Mouse (Mus musculus): ENCODE data around the gene Clta. TPM values are rescaled to one million over a fixed set of nuclear protein-coding genes. Genes with fewer than 3 reads are reported as not detected.

Gene Clta
- polyA plus RNA-seq, 1 experiment from 2014 or later = 217 TPM

DNA sequence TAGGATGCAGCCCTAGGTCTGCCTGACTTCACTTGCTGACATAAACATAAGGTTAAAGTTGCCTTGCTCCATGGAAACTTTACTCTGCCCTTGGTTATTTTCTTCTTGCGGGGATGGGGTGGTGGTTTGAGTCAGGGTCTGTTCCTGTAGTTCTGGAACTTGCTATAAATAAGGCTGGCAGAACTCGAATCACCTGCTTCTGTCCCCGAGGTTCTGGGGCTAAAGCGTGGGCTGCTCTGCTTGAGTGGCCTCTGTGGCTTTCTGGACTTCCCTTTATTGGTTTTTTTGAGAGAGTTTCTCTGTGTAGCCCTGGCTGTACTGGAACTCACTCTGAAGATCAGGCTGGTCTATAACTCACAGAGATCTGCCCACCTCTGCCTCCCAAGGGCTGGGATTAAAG is 11.8 kb downstream of the Clta start:
- Histone ChIP-seq H3K27me3 (ENCODE audit: low read depth, poor library complexity, severe bottlenecking) (no peaks in the 10 kb centered on the region), H3K36me3 (peaks cover 51% of the 10 kb centered on the region), H3K4me1 (peaks cover 20% of the 10 kb centered on the region), H3K27ac (no peak overlapping the region), H3K9me3 (replicated peaks) (no peaks in the 10 kb centered on the region), H3K4me3 (no peak overlapping the region)
- 92% methylated on average over 4 of the region's 4 CpGs for WGBS
- no peak for DNase-seq (ENCODE audit: low spot score)

GRCm38 (mm10) chr4:44016791-44017190 is 12.5 kb downstream of the Clta start:
- no peaks in the 10 kb centered on the region for H3K9me3 ChIP-seq (replicated peaks)
- H3K27ac ChIP-seq = no peak overlapping the region
- peaks cover 59% of the 10 kb centered on the region for H3K36me3 ChIP-seq
- no peak overlapping the region for H3K4me3 ChIP-seq
- H3K27me3 ChIP-seq (ENCODE audit: low read depth, poor library complexity, severe bottlenecking) = no peaks in the 10 kb centered on the region
- 95% methylated on average over 12 of the region's 12 CpGs for WGBS
- H3K4me1 ChIP-seq = peaks cover 20% of the 10 kb centered on the region
- no peak for DNase-seq (ENCODE audit: low spot score)

- H3K4me1 ChIP-seq = no peaks in the 10 kb centered on the region
- H3K4me3 ChIP-seq = no peak overlapping the region
- no peaks in the 10 kb centered on the region for H3K27me3 ChIP-seq (ENCODE audit: low read depth, poor library complexity, severe bottlenecking)
- peaks cover 94% of the 10 kb centered on the region for H3K36me3 ChIP-seq
- DNase-seq (ENCODE audit: low spot score) = no peak
- WGBS = 87% methylated on average over 4 of the region's 4 CpGs
- H3K27ac ChIP-seq = no peak overlapping the region
- H3K9me3 ChIP-seq (replicated peaks) = no peaks in the 10 kb centered on the region
Measured at GRCm38 (mm10) chr4:44022323-44022722, 18.1 kb downstream of the Clta start.

DNA sequence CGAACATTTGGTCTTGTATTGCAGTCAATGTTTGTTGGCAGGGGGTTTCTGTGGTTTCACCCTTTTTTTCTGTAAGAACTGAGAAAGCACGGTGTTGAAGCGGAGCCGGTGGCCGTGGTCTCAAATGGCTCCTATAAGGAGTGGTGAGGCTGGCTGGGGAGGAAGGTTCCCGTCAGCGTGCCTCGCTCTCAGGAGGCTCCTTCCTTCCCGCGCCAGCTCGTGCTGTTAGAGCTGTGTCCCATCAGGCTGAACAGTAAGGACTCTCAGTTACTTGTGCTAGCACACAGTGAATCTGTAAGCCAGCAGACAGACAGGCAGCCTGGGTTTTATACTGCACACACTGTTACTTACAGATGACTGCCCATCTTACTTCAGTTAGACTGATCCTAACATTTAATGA is 18.5 kb downstream of the Clta start:
- 95% methylated on average over 11 of the region's 11 CpGs for WGBS
- Histone ChIP-seq H3K36me3 (peaks cover 98% of the 10 kb centered on the region), H3K27ac (no peak overlapping the region), H3K27me3 (ENCODE audit: low read depth, poor library complexity, severe bottlenecking) (no peaks in the 10 kb centered on the region), H3K9me3 (replicated peaks) (no peaks in the 10 kb centered on the region), H3K4me1 (no peaks in the 10 kb centered on the region), H3K4me3 (no peak overlapping the region)
- no peak for DNase-seq (ENCODE audit: low spot score)

GRCm38 (mm10) chr4:44023681-44024080 is 19.4 kb downstream of the Clta start:
- Histone ChIP-seq H3K36me3 (peaks cover 100% of the 10 kb centered on the region), H3K9me3 (replicated peaks) (no peaks in the 10 kb centered on the region), H3K27me3 (ENCODE audit: low read depth, poor library complexity, severe bottlenecking) (no peaks in the 10 kb centered on the region), H3K4me1 (no peaks in the 10 kb centered on the region), H3K4me3 (no peak overlapping the region), H3K27ac (no peak overlapping the region)
- WGBS = 91% methylated on average over 9 of the region's 9 CpGs
- no peak for DNase-seq (ENCODE audit: low spot score)

DNA sequence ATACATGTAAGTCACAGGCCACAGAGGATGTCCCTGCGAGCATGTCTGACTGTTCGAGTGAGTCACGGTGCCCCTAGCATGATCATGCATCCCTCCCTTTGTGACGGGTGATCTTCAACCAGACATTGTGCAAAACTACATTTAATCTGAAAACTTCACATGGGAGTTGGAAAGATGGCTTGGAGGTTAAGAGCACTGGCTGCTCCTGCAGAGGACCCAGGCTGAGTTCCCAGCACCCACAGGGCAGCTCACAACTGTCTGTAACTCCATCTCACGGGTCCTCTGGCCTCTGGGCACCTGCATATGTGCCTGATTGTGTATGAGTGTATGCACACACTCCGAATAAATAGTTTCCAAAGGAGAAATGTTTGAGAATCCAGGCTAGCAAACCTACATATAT is 20.0 kb downstream of the Clta start:
- Histone ChIP-seq H3K36me3 (peaks cover 100% of the 10 kb centered on the region), H3K27me3 (ENCODE audit: low read depth, poor library complexity, severe bottlenecking) (no peaks in the 10 kb centered on the region), H3K4me3 (no peak overlapping the region), H3K9me3 (replicated peaks) (no peaks in the 10 kb centered on the region), H3K4me1 (no peaks in the 10 kb centered on the region), H3K27ac (no peak overlapping the region)
- no peak for DNase-seq (ENCODE audit: low spot score)
- 99% methylated on average over 6 of the region's 6 CpGs for WGBS

DNA sequence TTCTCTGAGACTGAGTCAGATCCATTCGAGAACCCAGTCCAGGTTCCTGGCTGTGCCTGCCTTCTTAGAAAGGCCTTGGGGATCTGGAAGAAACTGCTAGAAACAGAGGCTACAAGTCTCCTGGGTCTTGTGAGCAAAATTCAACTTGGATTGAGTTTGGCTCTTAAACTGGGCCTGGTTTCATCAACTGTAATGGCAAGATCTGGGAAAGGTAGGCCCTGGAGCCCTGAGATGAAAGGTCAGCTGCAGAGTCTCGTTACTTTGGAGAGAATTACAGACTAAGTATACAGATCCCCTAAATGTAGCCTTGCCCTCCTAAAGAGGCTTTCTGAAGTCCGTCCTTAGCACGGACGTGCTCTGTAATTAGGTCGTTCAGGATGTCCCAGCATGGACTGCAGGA is 21.3 kb downstream of the Clta start:
- no peaks in the 10 kb centered on the region for H3K4me1 ChIP-seq
- H3K27ac ChIP-seq = no peak overlapping the region
- no peaks in the 10 kb centered on the region for H3K9me3 ChIP-seq (replicated peaks)
- no peak overlapping the region for H3K4me3 ChIP-seq
- DNase-seq (ENCODE audit: low spot score) = no peak
- H3K36me3 ChIP-seq = peaks cover 100% of the 10 kb centered on the region
- H3K27me3 ChIP-seq (ENCODE audit: low read depth, poor library complexity, severe bottlenecking) = no peaks in the 10 kb centered on the region
- WGBS = 82% methylated on average over 6 of the region's 6 CpGs

DNA sequence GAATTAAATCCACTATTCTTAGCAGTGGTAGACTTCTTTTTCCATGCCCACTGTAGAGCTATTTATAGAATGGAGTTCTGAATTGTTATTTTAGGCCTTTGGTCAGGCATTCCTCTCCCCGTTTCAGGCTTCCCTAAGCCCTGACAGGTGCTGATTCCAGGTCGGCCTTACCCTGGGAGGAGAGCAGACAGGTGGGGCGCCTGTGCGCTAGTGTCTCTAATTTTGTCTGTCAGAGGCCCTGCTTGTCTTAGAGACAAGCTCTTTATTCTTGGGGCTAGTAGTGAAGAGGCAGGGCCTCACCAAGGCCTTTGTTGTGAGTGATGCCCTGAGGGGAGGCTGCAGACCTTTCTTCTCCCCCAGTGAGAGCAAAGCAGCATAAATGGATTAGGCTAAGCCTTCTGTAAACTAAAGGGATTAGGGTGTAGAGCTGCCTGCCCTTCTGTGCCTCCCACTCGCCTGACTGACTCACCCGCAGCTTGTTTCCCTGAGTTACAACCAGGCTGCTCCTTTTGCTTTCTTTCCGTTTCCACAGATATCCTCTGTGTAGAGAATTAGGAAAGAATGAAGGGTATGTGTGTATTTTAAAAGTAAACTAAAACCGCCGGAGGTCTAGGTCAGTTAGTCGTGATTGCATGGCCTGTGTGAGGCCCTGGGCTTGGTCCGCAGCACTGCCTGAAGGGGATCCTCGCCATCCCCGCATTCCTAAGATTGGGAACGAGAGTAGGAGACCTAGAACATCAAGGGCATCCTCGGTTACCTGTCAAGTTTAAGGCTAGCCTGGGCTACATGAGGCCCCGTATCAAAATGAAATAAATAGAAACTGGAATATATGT is 24.3 kb downstream of the Clta start:
- Histone ChIP-seq H3K36me3 (peaks cover 100% of the 10 kb centered on the region), H3K27ac (no peak overlapping the region), H3K4me3 (no peak overlapping the region), H3K27me3 (ENCODE audit: low read depth, poor library complexity, severe bottlenecking) (no peaks in the 10 kb centered on the region), H3K4me1 (no peaks in the 10 kb centered on the region), H3K9me3 (replicated peaks) (no peaks in the 10 kb centered on the region)
- 58% methylated on average over 16 of the region's 16 CpGs for WGBS
- no peak for DNase-seq (ENCODE audit: low spot score)

- 96% methylated on average over 15 of the region's 15 CpGs for WGBS
- peaks cover 92% of the 10 kb centered on the region for H3K36me3 ChIP-seq
Measured at GRCm38 (mm10) chr4:44029661-44030066, 25.4 kb downstream of the Clta start.

GRCm38 (mm10) chr4:44031521-44031920 is 27.3 kb downstream of the Clta start:
- H3K27me3 ChIP-seq (ENCODE audit: low read depth, poor library complexity, severe bottlenecking) = no peaks in the 10 kb centered on the region
- WGBS = 96% methylated on average over 5 of the region's 5 CpGs
- H3K4me3 ChIP-seq = no peak overlapping the region

More at GRCm38 (mm10) chr4:44029661-44030066, 25.4 kb downstream of the Clta start:
- H3K4me1 ChIP-seq = no peaks in the 10 kb centered on the region
- H3K27me3 ChIP-seq (ENCODE audit: low read depth, poor library complexity, severe bottlenecking) = no peaks in the 10 kb centered on the region
- no peaks in the 10 kb centered on the region for H3K9me3 ChIP-seq (replicated peaks)
- no peak overlapping the region for H3K27ac ChIP-seq
- DNase-seq (ENCODE audit: low spot score) = no peak
- no peak overlapping the region for H3K4me3 ChIP-seq

GRCm38 (mm10) chr4:44036455-44036854 is 32.2 kb downstream of the Clta start:
- no peak overlapping the region for H3K4me3 ChIP-seq
- peaks cover 72% of the 10 kb centered on the region for H3K36me3 ChIP-seq
- H3K27ac ChIP-seq = no peak overlapping the region
- no peaks in the 10 kb centered on the region for H3K4me1 ChIP-seq
- no peak for DNase-seq (ENCODE audit: low spot score)
- H3K27me3 ChIP-seq (ENCODE audit: low read depth, poor library complexity, severe bottlenecking) = no peaks in the 10 kb centered on the region
- H3K9me3 ChIP-seq (replicated peaks) = no peaks in the 10 kb centered on the region
- 85% methylated on average over 5 of the region's 5 CpGs for WGBS

More at GRCm38 (mm10) chr4:44031521-44031920, 27.3 kb downstream of the Clta start:
- H3K36me3 ChIP-seq = peaks cover 78% of the 10 kb centered on the region
- H3K27ac ChIP-seq = no peak overlapping the region
- no peak for DNase-seq (ENCODE audit: low spot score)
- H3K9me3 ChIP-seq (replicated peaks) = no peaks in the 10 kb centered on the region
- H3K4me1 ChIP-seq = no peaks in the 10 kb centered on the region

- no peak for DNase-seq (ENCODE audit: low spot score)
- no peak overlapping the region; the same call in 1 of the 2 replicates for H3K27ac ChIP-seq
- H3K27me3 ChIP-seq (ENCODE audit: low read depth, poor library complexity, severe bottlenecking) = no peaks in the 10 kb centered on the region
- no peak overlapping the region for H3K4me3 ChIP-seq
- no peaks in the 10 kb centered on the region for H3K4me1 ChIP-seq
- no peaks in the 10 kb centered on the region for H3K9me3 ChIP-seq (replicated peaks)
- peaks cover 65% of the 10 kb centered on the region for H3K36me3 ChIP-seq
- WGBS = 93% methylated on average over 4 of the region's 4 CpGs
Measured at GRCm38 (mm10) chr4:44040802-44041201, 36.5 kb downstream of the Clta start.

GRCm38 (mm10) chr4:44042429-44042828 is 38.2 kb downstream of the Clta start:
- no peak overlapping the region for H3K4me3 ChIP-seq
- H3K9me3 ChIP-seq (replicated peaks) = no peaks in the 10 kb centered on the region
- no peaks in the 10 kb centered on the region for H3K27me3 ChIP-seq (ENCODE audit: low read depth, poor library complexity, severe bottlenecking)
- H3K27ac ChIP-seq = no peak overlapping the region
- no peak for DNase-seq (ENCODE audit: low spot score)
- no peaks in the 10 kb centered on the region for H3K4me1 ChIP-seq
- 90% methylated on average over 5 of the region's 5 CpGs for WGBS
- H3K36me3 ChIP-seq = peaks cover 65% of the 10 kb centered on the region

Data from limb, embryonic 10.5 days (tissue).